Mouse (Mus musculus) urinary bladder, adult 2 months (tissue): Measurements from ENCODE around the gene A2ml1. TPM values are rescaled to one million over a fixed set of nuclear protein-coding genes. Genes with fewer than 3 reads are reported as not detected.

Source experiments
- DNase-seq: peaks from one replicate; pipeline ENCODE4 v3.0.0; 2022; ENCODE audit warnings: low spot score
- polyA plus RNA-seq: library from polyadenylated mRNA; depleted of rRNA; stranded (reverse); fragments of >200 nt; gene quantifications from 2 replicates; pipeline ENCODE4 v1.2.3, GENCODE M21; 2012

Gene A2ml1
- polyA plus RNA-seq, 1 experiment = not detected

DNA sequence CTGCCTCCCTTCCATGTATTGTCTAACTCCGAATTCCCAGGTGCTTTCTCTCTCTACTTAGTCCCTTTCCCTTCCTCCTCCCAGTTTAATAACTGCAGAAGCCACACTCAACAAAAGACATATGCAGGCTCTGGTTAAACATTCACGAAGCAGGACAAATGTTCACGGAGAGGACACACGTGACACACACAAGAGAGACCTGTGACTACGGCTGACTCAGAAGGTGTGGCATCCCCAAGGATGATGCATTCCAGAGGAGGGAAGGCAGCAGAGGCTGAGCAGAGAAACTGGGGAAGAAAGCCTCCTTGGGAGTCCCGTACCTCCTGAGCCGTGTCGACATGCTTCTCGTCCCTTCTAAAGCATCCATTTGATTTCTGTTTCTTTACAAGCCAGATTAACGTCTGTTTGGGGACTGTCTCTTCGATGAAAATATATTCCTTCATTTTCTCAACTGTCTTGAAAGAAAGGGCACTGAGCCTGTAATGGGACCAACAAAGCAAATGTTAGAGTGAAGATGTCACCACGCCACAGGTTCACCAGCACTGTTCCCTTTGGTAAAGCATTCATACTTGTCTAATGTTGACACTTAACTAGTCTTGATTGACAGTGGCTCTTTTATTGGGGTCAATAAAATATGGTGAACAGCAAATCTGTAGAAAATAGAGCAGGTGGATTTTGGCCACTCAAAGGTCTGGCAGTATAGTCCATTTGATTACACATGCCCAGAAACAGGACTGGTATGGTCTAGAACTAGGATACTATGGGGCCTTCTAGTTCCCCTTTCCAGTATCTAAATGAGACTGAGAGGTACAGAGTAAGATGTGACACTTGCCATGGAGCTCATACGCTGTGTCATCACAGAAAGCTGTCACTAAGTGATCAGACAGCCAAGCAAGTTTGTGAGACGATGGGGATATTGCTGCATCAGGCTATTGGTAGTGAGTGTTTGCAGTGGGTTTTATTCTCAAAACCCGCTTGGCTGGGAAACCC lies 31.6 kb downstream of the A2ml1 start:
- DNase-seq = no peak

DNA sequence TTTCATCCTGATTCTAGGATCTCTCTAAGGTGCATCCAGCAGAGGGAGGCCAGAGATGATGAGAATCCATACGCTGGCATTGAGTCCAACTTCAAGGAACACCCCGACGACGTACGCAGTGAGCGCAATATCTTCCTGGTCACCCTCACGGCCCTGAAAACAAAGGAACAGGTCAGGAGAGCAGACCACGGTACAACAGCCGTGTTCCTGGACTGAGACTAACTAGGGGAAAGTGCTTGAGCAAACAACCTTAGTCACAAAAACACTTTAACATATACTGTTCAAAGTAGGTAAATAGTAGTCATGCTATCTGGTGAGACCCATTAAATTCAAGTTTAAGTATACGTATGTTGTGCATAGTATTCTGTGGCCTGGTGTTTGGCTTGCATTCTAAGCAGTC lies 32.9 kb downstream of the A2ml1 start:
- DNase-seq = no peak

DNA sequence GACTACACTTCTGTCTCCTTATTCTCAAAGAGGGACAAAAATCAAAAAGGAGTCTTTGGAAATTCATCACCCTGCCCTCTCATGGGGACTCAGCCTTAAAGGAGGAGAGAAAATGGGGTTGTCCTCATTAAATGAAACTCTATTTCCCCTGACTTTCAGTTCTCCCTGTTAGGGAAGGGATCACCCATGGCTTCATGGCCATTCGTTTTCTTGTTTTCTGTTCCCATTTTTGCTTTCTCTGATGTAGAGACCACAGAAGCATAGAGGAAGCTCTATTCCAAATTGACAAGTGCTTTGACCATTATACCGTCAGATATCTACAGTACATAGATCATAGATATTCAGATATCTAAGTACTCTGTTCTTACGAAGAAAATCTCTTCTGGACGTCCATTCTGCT lies 36.0 kb downstream of the A2ml1 start:
- no peak for DNase-seq

DNA sequence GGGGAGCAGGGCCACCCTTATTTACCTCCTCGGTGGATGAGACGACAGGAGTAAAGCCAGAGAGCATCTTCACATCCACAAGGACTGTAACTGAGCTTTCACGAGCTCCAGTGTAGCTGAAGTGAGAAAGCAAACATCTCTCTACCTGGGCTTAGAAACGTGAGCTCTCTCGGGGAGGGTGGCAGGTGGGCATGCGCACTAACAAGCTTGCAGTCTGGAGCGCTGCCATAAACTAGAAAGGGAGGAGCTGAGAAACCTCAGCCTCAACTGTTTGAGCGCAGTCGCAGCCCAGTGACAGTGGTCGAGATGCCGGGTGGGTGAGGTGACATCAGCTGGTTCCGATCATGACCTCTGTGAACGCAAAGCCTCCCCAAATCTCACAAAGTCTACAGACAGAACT lies 38.2 kb downstream of the A2ml1 start:
- no peak for DNase-seq

DNA sequence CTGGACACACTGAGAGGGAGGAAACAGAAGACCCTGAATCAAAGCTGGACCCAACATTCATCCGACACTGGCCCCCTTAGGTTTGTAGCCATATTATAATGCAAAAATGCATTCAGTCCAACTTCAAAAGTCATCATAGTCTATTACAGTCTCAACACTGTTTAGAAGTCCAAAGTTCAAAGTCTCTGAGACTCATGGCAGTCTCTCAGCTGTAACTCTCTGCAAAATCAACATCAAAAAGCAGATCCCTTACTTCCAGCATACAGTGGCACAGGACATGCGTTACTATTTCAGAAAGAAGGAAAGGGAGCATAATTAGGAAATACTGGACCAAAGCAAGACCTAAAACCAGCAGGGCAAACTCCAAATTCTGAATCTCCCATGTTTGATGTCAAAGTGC lies 46.2 kb downstream of the A2ml1 start:
- DNase-seq = no peak

DNA sequence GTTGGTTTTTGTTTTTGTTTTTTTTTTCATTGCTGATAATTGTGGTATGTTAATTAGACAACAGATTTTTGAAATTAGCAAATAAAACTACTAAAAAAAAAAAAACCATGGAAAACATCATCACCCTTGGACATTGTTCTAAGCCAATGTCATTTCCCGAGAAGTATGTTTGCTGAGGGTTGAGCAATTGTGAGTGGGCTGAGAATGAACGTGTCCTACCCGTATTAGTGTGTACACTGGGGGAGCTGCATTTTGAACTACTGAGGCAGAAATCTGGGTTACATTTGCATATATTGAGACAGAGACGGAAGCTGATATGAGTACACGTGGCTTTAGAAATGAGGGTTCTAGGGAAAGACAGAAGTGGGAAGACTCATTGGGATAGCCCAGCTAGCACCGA lies 48.1 kb downstream of the A2ml1 start:
- DNase-seq = no peak

DNA sequence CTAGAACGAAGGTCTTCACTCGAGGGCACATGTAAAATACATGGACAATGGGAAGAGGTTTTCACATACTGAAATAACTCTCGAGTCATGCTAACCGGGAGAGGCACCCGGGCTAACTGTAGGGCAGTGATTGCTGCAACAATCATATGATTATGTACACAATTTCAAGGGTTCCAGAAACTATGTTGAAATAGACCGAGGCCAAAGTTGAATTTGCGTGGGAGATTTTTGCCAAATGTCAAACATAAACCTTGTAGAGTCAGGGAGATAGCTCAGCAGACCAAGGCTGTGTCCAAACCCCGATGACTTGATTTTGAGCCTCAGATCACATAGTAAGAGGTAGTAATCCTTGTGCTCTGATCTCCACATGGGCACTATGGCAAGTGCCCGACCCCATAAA lies 48.7 kb downstream of the A2ml1 start:
- no peak for DNase-seq

DNA sequence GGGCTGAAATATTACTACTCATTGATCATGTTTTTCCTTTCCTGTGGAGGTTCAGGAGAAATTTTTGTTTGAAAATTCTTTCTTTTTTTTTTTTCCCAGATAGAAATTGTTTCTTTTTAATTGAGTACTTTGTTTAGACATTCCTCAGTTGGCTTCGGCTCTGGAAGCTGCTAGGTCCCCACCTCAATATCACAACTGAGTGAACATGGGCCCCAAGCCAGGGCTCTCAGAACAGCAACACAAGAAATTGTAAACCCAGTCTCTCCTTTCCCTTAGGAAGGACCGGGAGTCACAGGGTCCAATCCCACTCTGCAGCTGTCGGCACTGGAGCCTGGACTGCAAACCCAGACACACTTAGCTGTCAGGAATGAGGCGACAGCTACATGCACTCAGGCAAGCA lies 52.9 kb downstream of the A2ml1 start:
- DNase-seq = no peak

DNA sequence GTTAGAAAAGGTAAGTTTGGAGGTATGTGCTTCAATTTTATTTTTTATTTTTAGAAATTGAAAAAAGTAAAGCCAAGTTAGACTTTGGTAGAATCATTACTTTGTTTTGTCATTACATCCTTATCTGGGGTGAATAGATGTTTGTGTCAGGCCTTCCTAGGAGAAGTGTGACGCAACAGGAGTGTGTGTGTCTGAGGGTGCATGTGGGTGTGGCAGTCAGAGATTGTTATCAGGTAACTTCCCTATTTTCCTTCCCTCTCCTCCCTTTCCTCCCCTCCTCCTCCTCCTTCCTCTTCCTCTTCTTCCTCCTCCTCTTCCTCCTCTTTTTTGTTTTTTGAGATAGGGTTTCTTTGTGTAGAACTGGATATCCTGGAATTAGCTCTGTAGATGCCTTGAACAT lies 54.3 kb downstream of the A2ml1 start:
- no peak for DNase-seq

DNA sequence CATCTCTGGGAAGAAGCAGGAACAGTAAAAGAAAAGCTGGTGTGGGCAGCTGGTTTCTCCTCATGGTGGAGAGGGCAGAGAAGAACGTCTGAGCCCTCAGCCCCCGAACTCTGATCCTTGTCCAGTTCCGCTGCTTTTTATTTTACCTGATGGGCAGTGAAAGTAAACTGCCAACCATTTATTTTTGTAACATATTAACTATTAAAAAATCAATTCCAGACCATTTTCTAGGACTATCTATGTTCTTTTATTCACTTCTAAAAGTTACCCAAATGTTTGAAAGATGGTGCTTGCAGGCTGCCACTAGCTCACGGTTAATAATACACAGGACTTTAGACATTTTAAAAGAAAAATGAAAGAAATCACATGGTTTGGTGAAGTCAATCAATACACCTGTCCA lies 54.8 kb downstream of the A2ml1 start, which contains the start of gene Pzp:
Pzp (minus strand) TSS at position 120 of the 400 bp plus-strand sequence.
- no peak for DNase-seq

DNA sequence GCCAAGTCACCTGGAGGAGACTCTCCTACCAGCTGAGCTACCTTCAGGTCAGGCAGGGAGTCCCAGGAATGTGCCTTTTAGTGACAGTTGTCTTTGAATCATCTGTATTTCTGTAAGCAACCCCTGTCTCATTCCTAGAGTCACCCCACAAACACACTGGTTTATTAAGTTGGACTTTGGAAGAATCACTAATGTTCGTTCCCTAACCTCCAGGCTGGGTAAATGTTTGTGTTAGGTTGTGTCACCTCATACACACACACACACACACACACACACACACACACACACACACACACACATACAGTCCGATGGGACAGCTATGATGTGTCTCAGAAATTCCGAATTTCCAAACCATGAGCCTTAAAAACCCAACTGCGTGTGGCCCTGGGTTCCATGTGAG lies 55.6 kb downstream of the A2ml1 start:
- no peak for DNase-seq

DNA sequence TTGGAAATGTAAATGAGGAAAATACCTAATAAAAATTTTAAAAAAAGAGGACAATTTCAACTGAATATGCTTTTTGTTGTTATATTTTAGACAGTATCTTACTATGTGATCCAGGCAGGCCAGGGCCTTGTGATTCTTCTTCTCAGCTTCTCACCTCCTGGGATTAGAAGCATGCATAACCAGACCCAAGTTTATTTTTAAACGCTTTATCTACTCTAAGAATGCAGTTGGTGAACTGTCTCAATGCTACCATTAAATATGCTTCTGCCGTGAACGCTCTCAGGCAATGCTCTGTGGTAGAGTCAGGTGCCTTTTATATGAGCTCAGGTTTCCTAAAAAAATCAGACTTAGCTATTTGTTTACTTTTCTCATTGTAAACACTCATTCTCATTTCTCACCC lies 58.0 kb downstream of the A2ml1 start:
- no peak for DNase-seq

DNA sequence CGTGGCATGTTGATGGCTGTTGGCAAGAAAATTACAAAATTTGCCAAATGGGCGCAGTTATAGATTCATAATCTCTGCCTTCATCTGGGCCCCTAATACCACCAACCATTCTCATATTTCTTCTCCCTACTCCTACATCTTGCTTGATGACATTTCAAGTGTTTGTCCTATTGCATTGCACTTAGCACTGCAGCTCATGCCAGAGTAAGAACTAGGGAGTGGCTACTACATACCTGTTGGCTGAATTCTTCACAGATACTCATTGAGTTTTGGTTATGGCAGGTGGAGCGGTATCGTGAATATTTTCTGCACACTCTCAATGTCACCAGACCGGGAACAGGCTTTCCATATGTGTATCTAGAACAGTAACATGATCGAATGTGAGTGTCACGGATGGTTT lies 62.2 kb downstream of the A2ml1 start:
- DNase-seq = no peak

DNA sequence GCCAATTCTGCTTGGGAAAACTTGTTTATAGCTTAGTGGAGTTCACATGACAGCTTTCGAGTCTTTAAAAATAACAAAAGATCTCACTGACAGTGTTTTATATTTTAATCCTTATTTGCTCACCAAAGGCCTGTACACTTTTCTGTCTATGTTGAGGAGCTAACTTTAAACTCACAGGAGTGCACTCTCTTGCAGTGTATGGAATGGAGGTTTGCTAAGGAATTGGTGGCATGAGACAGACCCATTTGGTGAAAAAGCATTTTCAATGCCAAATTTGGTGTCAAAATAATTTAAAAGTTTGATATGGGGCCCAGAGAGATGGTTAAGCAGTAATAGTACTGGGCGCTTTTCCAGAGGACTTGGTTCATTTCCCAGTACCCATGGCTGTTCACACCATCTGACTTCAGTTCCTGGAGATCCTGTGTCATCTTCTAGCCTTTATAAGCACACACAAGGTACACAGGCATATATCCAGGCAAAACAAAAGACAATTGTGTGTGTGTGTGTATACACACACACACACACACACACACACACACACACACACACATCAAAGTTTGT lies 75.7 kb downstream of the A2ml1 start:
- no peak for DNase-seq

DNA sequence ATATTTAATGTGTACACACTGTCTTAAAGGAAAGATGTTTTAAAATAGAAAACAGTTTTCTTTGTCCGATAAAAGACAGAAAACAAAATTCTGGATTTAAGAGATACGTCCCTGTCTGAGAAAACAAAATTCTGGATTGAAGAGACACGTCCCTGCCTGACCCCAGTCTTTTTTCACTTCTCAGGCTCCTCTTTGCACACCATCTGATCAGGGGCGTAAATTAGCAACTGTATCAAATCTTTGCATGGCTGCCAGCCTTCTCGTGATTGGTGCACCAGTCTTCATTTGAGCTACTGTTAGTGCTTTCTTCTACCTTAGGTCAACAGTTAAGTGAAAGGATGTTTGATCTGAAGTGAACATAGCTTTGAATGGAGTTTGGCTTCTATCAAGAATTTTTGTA lies 76.7 kb downstream of the A2ml1 start:
- DNase-seq = no peak

DNA sequence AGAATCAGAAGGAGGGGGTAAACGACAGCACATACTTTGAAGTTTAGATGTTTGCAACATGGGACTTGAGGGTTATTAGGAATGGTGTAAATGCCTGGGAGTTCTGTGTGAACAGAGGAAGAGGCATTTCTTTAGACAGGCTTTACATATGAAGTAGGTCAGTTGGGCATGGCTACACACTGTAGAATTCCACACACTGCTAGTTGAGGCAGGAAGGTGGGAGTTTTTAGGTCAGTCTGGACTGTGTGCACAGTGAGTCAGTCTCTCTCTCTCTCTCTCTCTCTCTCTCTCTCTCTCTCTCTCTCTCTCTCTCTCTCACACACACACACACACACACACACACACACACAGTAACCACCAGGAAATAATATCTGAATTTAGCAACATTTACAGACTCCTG lies 86.1 kb downstream of the A2ml1 start:
- no peak for DNase-seq

DNA sequence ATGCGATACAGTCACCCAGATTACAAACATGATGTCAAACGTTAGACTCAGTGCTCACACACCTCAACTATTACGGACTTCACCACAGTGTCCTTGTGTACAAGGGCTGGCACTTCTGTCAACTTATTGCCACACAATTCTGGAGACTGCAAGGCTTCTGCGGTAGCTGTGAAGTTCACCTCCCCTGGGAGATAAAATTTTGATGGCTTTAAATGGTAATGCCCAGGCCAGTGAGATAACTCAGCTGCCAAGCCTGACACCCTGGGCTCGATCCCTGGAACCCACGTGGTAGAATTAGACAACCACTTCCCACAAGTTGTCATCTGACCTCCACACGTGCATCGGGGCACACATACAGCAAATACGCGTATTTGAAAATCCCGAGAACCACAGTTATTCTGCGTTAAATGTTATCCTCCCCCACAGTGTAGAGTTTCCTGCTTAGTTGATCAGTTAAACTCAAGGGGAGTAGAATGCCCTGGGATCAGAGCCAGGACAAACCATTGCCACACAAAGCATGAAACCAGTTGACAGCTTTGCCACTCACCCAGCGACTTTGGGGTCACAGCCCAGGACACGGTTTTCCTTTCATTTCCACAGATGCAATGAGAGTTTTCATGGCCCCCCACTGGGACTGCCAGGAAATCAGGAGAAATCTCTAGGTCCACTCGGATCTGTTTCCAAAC lies 86.6 kb downstream of the A2ml1 start:
- no peak for DNase-seq

DNA sequence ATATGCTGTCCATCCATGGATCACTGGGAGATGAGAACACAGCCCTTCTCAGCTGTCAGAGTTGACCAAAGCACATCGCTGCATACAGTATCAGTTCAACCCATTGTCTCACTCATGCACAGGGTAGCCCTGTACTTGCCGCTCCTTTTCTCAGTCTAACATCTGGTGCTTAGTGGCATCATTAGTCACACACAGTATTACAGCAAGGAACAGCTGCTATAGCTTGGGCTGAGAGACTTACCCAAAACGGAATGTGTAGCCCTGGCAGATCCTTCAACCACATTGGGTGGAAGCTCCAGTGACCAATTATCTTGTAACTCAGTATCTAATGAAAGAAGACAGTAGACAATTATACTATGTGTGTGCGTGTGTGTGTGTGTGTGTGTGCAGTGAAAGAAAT lies 89.5 kb downstream of the A2ml1 start:
- no peak for DNase-seq

DNA sequence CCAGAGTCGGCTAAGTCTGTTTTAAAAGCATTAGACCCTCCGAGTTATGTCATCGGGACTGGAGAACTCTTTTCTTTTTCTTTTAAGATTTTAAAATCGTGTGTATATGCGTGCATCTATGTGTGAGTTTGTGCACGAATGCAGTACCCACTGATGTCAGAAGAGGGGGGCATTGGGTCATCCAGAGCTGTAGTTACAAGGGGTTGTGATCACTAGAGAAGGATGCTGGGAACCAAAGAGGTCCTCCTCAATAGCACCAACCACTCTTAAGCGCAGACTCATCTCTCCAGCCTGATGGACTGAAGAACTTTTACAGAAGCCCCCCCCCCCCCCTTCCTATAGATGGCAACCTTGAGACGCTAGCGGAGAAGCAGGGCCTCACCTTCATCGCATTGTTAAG lies 91.3 kb downstream of the A2ml1 start:
- no peak for DNase-seq
